Mouse (Mus musculus) ES-E14 (cell line): ENCODE results near the gene Treh. TPM values are rescaled to one million over a fixed set of nuclear protein-coding genes. Genes with fewer than 3 reads are reported as not detected.

Source experiments
- DNase-seq: peaks from one replicate; pipeline ENCODE4 v3.0.0-alpha.2; 2013; ENCODE audit warnings: low read depth, low spot score
- H3K27ac ChIP-seq: 2 replicates; pipeline ENCODE4 v1.5.1; 2012; ENCODE audit warnings: low read depth, mild to moderate bottlenecking, low read length, moderate library complexity, mixed read lengths; ENCODE audit not compliant: poor library complexity, insufficient read depth, severe bottlenecking
- H3K36me3 ChIP-seq: 2 replicates; pipeline ENCODE4 v1.6.1; 2012; ENCODE audit warnings: mild to moderate bottlenecking, low read length, moderate library complexity, mixed read lengths; ENCODE audit not compliant: control insufficient read depth, poor library complexity, insufficient read depth, severe bottlenecking
- H3K4me1 ChIP-seq, 2 experiments: fragments of 150-350 bp in 1 of 2; sonication (generic) in 1 of 2; 2 replicates each; pipeline ENCODE4 v1.6.1; 2012; ENCODE audit warnings: low read length in 2 of 2, mild to moderate bottlenecking in 1 of 2, mixed read lengths in 1 of 2; ENCODE audit not compliant: control insufficient read depth in 2 of 2, insufficient read depth in 2 of 2, poor library complexity in 1 of 2
- H3K4me3 ChIP-seq, 2 experiments: fragments of 150-350 bp in 1 of 2; sonication (generic) in 1 of 2; 2 replicates each; pipeline ENCODE4 v1.5.1; 2012; ENCODE audit warnings: low read length in 2 of 2, low read depth in 1 of 2, mild to moderate bottlenecking in 1 of 2, mixed read lengths in 1 of 2; ENCODE audit not compliant: insufficient read depth in 1 of 2, poor library complexity in 1 of 2, severe bottlenecking in 1 of 2
- H3K9ac ChIP-seq: 2 replicates; pipeline ENCODE4 v1.6.1; 2012; ENCODE audit warnings: low read depth, mild to moderate bottlenecking, low read length, mixed read lengths; ENCODE audit not compliant: poor library complexity, insufficient read depth, severe bottlenecking
- H3K9me3 ChIP-seq: fragments of 150-350 bp; sonication (generic); 2 replicates; pipeline ENCODE4 v1.6.1; 2012; ENCODE audit warnings: low read depth, mild to moderate bottlenecking, low read length; ENCODE audit not compliant: control insufficient read depth, insufficient read depth
- CHD2 ChIP-seq: IDR thresholded peaks from 2 replicates; pipeline ENCODE4 v1.6.1; 2014; ENCODE audit warnings: mild to moderate bottlenecking, low read depth, low read length, inconsistent platforms
- HCFC1 ChIP-seq: IDR thresholded peaks from 2 replicates; pipeline ENCODE4 v1.6.1; 2012; ENCODE audit warnings: low read length, inconsistent platforms, borderline replicate concordance; ENCODE audit not compliant: insufficient read depth
- MAFK ChIP-seq: IDR thresholded peaks from 2 replicates; pipeline ENCODE4 v1.6.1; 2014; ENCODE audit warnings: mild to moderate bottlenecking, low read depth, low read length, inconsistent platforms; ENCODE audit not compliant: insufficient read depth
- ZC3H11A ChIP-seq: IDR thresholded peaks from 2 replicates; pipeline ENCODE4 v1.6.1; 2012; ENCODE audit warnings: low read depth, mild to moderate bottlenecking, inconsistent platforms, low read length, borderline replicate concordance
- ZNF384 ChIP-seq: IDR thresholded peaks from 2 replicates; pipeline ENCODE4 v1.6.1; 2012; ENCODE audit warnings: low read depth, low read length, inconsistent platforms
- in situ Hi-C, 2 experiments: fragments of 600-800 bp; cut with MboI; formaldehyde crosslinking; loops; one replicate each; pipeline ENCODE4 v1.15.1; 2025; ENCODE audit warnings: low sequenced_read_pairs in 2 of 2, inconsistent platforms in 1 of 2; ENCODE audit not compliant: unreplicated experiment in 2 of 2
- total RNA-seq: library from RNA; depleted of rRNA; stranded (reverse); fragments of 300-350 nt; gene quantifications from 2 replicates; pipeline ENCODE4 v1.2.3, GENCODE M21; 2012

Gene Treh
- total RNA-seq, 1 experiment, result not detected

- Histone ChIP-seq H3K4me3 (no peak overlapping the region), H3K9ac (no peak overlapping the region), H3K36me3 (no peaks in the 10 kb centered on the region), H3K27ac (no peak overlapping the region), H3K9me3 (no peaks in the 10 kb centered on the region), H3K4me1 (peaks cover 0 to 6% of the 10 kb centered on the region in 2 experiments; a peak in 1 of 4 replicates)
- DNase-seq, result no peak
- in situ Hi-C loops, result no loop called here
- TF ChIP-seq MAFK (no peak), HCFC1 (no peak), CHD2 (no peak), ZNF384 (no peak), ZC3H11A (no peak)
These were observed 26.7 kb downstream of the Treh start for GRCm38 (mm10) chr9:44699730-44700129.

DNA sequence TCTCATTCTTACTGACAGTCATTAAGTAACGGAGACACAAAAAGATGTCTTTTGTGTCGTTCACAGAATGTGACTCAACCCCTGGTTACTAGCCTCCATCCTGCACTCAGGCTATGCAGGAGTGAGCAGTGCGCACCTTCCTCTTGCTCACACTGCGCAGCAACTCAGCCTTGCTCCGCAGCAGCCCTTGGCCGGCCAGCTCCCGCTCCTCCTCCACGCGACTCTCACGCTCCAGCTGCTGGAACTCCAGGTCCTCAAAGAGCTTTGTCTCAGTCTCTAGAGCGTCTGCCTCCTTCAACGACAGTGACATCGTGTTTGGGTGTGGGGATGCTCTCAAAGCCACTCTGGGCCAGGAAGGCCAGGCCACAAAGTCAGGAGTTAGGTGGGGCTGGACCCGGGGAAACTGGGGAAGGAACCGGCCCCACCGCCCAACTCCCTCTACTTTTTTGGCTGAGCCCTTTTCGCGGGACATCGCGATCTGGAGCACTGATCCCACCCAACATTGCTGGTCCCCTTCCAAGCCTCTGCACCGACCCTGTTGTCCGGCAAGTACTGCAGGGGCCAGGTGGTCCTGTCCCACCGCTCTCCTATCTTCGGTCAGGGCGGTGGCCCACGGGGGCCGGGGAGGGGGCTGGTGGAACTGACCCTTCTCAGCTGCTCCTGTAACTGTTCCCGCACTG is 34.9 kb downstream of the Treh start:
- H3K9ac ChIP-seq, result peak overlapping the region; percentile 55
- H3K4me3 ChIP-seq, result peak overlapping the region; percentile 63 to 65
- H3K4me1 ChIP-seq, result peaks cover 0 to 12% of the 10 kb centered on the region in 2 experiments; a peak in 1 of 4 replicates
- H3K27ac ChIP-seq, result no peak overlapping the region
- H3K36me3 ChIP-seq, result no peaks in the 10 kb centered on the region; the same call in 1 of the 2 replicates
- H3K9me3 ChIP-seq, result no peaks in the 10 kb centered on the region
- no peak for DNase-seq
- in situ Hi-C loops, result no loop called here
- TF ChIP-seq ZNF384, result no peak

GRCm38 (mm10) chr9:44708429-44708765 is 35.4 kb downstream of the Treh start:
- TF ChIP-seq MAFK, result no peak
- TF ChIP-seq ZC3H11A, result no peak
- TF ChIP-seq CHD2, result no peak
- no peak for TF ChIP-seq HCFC1
- TF ChIP-seq ZNF384, result no peak
- peak overlapping the region; percentile 63 to 65 for H3K4me3 ChIP-seq
- H3K9me3 ChIP-seq, result no peaks in the 10 kb centered on the region
- H3K4me1 ChIP-seq, result peaks cover 0 to 12% of the 10 kb centered on the region in 2 experiments; a peak in 1 of 4 replicates
- no peak for DNase-seq
- no peaks in the 10 kb centered on the region; the same call in 1 of the 2 replicates for H3K36me3 ChIP-seq
- peak overlapping the region; percentile 55 for H3K9ac ChIP-seq
- in situ Hi-C loops, result no loop called here
- H3K27ac ChIP-seq, result no peak overlapping the region

GRCm38 (mm10) chr9:44708925-44709324 is 35.9 kb downstream of the Treh start:
- in situ Hi-C loops, result no loop called here
- no peak for DNase-seq
- H3K27ac ChIP-seq, result no peak overlapping the region

More at GRCm38 (mm10) chr9:44708925-44709324, 35.9 kb downstream of the Treh start:
- no peaks in the 10 kb centered on the region for H3K9me3 ChIP-seq
- no peak overlapping the region for H3K9ac ChIP-seq
- peak overlapping the region; percentile 63 to 65; a peak in 3 of 4 replicates for H3K4me3 ChIP-seq
- peaks cover 0 to 12% of the 10 kb centered on the region in 2 experiments; a peak in 1 of 4 replicates for H3K4me1 ChIP-seq
- TF ChIP-seq MAFK (no peak), HCFC1 (no peak), ZC3H11A (no peak), CHD2 (no peak), ZNF384 (no peak)
- no peaks in the 10 kb centered on the region; the same call in 1 of the 2 replicates for H3K36me3 ChIP-seq
